Mouse (Mus musculus) retina, embryonic 14.5 days (tissue): Measurements from ENCODE around the gene Anp32e.
A peak's percentile ranks its signal among the peaks of the same experiment; 100 is the strongest.
"Not testable (repeated sequence)": the region's sequence is repeated elsewhere in the genome, so short reads cannot be mapped to it uniquely, and the experiment has no call there.

ENCODE experiments used
- DNase-seq: peaks from one replicate; pipeline ENCODE4 v3.0.0-alpha.2; 2015; ENCODE audit warnings: low spot score

The Anp32e gene

GRCm38 (mm10) chr3:95903753-95904502 is 25.1 kb upstream of the Anp32e start:
- peak; percentile 47 for DNase-seq

- DNase-seq, result peak; percentile 46
Measured at GRCm38 (mm10) chr3:95904568-95904967, 24.5 kb upstream of the Anp32e start, which contains the start of gene Car14. TSS of gene Car14 (minus strand) at chr3:95904691.

GRCm38 (mm10) chr3:95905146-95905939 is 23.7 kb upstream of the Anp32e start:
- peak; percentile 77 for DNase-seq

- DNase-seq, result peak; percentile 83
Measured at GRCm38 (mm10) chr3:95905940-95906492, 23.0 kb upstream of the Anp32e start.

GRCm38 (mm10) chr3:95906860-95907259 is 22.2 kb upstream of the Anp32e start:
- DNase-seq, result peak; percentile 77

GRCm38 (mm10) chr3:95907613-95908012 is 21.4 kb upstream of the Anp32e start:
- no peak for DNase-seq

GRCm38 (mm10) chr3:95914706-95915105 is 14.3 kb upstream of the Anp32e start:
- no peak for DNase-seq

- DNase-seq, result no peak
Measured at GRCm38 (mm10) chr3:95916760-95917159, 12.3 kb upstream of the Anp32e start.

- DNase-seq, result not testable (repeated sequence)
Measured at GRCm38 (mm10) chr3:95920532-95920931, 8.5 kb upstream of the Anp32e start.

GRCm38 (mm10) chr3:95923429-95923828 is 5.6 kb upstream of the Anp32e start:
- DNase-seq, result not testable (repeated sequence)

GRCm38 (mm10) chr3:95924185-95924584 is 4.9 kb upstream of the Anp32e start:
- no peak for DNase-seq

GRCm38 (mm10) chr3:95925087-95925486 is 4.0 kb upstream of the Anp32e start:
- DNase-seq, result no peak

- no peak for DNase-seq
Measured at GRCm38 (mm10) chr3:95928261-95928657, 787 bp upstream of the Anp32e start.

GRCm38 (mm10) chr3:95929581-95930470 is 780 bp downstream of the Anp32e start:
- DNase-seq, result peak; percentile 69

GRCm38 (mm10) chr3:95930471-95930789 is 1.4 kb downstream of the Anp32e start:
- no peak for DNase-seq

- DNase-seq, result no peak
Measured at GRCm38 (mm10) chr3:95931471-95931870, 2.4 kb downstream of the Anp32e start.

- no peak for DNase-seq
Measured at GRCm38 (mm10) chr3:95932157-95932556, 3.1 kb downstream of the Anp32e start.

GRCm38 (mm10) chr3:95932566-95932965 is 3.5 kb downstream of the Anp32e start:
- no peak for DNase-seq

GRCm38 (mm10) chr3:95933111-95933750 is 4.2 kb downstream of the Anp32e start:
- DNase-seq, result no peak

GRCm38 (mm10) chr3:95934448-95934847 is 5.4 kb downstream of the Anp32e start:
- DNase-seq, result no peak

- no peak for DNase-seq
Measured at GRCm38 (mm10) chr3:95938217-95938616, 9.2 kb downstream of the Anp32e start.
